Mouse (Mus musculus) cerebral cortex, adult 2 months (tissue): ENCODE results near the gene Cabp4.

Source experiments
- WGBS: fragments of 180-500 bp; shearing (Covaris S2); methylation state at CpG from one replicate; pipeline ENCODE4 v1.1.7; 2018; 5-methylcytosine and 5-hydroxymethylcytosine counted together

The Cabp4 gene

DNA sequence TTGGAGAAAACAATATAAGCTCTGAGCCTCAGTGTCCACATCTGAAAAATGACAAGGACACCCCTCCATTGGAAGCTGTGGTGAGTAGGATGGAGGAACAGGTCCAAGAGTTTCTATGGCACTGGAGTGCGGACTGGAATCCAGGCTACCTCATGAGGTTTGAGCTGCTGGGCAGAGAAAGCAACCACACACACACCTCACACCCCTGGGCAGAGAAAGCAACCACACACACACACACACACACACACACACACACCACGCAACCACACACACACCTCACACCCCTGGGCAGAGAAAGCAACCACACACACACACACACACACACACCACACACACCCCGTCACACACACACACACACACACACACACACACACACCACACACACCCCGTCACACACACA is 18.6 kb downstream of the Cabp4 start:
- 4% methylated on average over 4 of the region's 4 CpGs for WGBS

DNA sequence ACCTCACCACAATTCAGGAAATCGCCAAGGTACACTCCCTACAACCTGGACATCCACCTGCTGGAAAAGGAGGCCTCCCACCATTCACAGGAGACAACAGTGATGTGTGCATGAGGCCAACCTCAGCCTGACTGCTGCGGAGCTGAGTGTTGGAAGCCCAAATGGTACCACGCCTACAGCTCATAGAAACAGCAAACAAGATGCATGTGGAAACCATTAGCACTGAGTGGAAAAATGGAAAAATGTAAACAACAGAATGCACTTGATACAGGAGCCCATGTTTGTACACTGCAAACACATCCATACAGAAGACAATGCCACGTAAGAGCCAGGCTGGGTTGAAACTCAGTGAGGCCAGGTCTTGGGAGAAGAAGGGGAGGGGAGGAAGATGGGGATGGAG is 19.4 kb downstream of the Cabp4 start:
- WGBS, result 85% methylated on average over 4 of the region's 4 CpGs

DNA sequence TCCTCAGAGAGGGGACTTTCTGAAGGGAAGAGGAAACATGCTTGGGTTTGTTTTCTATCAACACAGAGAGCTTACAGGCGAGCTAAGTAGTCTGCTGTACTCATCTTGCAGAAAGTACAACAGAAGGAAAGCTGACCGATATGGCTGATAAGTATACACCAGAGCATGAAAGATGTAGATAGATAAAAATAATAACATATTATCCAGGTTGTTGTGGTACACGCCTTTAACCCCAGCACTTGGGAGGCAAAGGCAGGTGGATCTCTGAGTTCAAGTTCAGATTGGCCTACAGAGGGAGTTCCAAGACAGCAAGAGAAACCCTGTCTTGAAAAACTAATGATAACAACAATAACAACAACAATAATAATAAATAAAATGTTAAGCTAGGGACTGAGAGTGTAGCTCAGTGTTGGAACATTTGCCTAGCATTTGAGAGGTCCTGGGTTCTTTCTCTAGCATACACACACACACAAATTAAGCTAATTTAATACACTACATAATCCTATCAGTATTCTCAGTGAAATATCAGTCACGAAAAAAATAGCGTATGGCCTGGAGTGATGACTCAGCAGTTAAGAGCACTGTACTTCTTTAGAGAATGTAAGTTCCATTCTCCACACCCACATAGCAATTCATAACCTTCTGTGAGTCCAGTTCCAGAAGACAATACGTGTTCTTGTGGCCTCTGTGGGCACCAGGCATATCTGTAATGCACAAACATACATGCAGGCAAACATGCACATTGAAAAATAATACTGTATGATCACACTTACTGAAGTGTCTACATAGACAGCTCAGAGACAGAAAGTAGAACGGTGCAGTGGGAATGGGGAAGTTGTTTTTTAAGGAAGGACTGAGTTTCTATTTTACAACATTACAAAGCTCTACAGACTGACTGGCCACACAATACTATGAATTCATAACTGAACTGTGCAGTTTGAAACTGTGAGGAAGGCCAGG is 21.1 kb downstream of the Cabp4 start:
- WGBS, result 67% methylated on average over 7 of the region's 7 CpGs

DNA sequence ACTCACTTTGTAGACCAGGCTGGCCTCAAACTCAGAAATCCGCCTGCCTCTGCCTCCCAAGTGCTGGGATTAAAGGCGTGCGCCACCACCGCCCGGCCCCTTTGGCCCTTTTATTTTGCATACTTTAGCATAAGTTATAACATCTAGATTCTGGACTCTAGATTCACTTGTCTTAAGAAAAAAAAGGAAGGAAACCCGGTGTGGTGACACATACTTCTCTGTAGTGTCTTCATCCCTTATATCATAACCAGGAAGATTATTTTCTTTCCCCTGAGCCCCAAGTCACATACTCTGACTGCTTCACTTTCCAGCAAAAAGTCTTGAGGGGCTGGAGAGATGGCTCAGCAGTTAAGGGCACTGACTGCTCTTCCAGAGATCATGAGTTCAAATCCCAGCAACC is 21.9 kb downstream of the Cabp4 start:
- 60% methylated on average over 6 of the region's 6 CpGs for WGBS

- 2% methylated on average over 38 of the region's 38 CpGs for WGBS
Observed at GRCm38 (mm10) chr19:4121097-4121805, 22.6 kb downstream of the Cabp4 start.

DNA sequence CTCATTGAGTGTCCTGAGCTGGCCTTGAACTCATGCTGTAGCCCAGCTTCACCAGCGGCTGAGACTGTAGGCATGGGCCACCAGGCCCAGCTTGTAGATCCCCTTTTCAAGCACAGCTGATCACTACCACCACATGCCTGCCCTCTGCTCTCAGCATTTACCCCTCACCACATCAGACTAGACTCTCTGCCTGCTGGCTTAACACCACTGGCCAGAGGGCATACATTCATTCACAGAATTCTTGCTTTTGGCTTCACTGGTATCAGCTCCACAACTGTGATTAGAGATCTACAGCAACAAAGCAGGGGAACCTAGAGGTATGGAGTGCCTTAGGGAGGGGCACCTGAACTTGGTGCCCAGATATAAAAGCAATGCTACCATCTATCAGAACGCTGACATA is 23.3 kb downstream of the Cabp4 start:
- WGBS, result 85% methylated on average over 2 of the region's 2 CpGs

- WGBS, result 92% methylated on average over 6 of the region's 6 CpGs
Observed at GRCm38 (mm10) chr19:4119716-4120487, 23.9 kb downstream of the Cabp4 start.

DNA sequence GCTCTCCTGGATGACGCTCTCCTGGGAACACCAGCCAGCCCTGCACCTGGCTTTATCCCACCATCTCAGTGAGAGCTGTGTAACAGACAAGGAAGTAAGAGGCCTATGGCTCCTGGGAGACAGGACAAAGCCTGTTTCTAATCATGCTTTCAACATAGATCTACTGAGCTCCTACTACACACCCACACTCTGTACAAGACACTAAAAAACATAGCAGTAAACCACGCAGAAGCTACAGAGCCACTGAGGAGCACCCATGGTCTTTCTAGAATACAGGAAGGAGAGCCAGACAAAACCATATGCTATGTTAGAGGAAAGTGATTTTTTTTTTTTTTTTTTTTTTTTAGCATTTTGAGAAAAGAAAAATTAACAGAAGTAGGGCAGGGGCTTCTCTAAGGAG is 25.5 kb downstream of the Cabp4 start:
- 58% methylated on average over 2 of the region's 2 CpGs for WGBS

- WGBS, result 98% methylated on average over 7 of the region's 7 CpGs
Observed at GRCm38 (mm10) chr19:4117006-4117405, 26.8 kb downstream of the Cabp4 start.

GRCm38 (mm10) chr19:4115816-4116215 is 28.0 kb downstream of the Cabp4 start:
- WGBS, result 86% methylated on average over 11 of the region's 11 CpGs

DNA sequence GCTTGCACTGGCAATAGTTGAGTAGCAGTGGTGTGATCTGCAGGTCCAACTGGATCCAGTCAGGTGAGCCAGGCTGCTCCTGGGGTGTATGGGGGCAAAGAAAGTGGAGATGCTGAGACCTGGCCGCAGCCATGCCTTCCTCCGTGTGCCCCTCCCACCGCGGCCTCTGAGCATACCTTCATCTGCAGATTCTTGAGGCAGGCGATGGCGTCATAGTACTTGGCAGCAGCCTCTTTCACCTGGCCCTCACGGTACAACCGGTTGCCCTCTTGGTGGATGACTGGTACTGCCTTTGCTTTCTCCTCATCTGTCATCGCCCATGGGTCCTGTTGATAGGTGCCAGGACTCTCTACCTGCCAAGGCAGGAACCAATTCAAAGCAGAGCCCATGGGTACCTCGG is 28.7 kb downstream of the Cabp4 start:
- 97% methylated on average over 10 of the region's 10 CpGs for WGBS

DNA sequence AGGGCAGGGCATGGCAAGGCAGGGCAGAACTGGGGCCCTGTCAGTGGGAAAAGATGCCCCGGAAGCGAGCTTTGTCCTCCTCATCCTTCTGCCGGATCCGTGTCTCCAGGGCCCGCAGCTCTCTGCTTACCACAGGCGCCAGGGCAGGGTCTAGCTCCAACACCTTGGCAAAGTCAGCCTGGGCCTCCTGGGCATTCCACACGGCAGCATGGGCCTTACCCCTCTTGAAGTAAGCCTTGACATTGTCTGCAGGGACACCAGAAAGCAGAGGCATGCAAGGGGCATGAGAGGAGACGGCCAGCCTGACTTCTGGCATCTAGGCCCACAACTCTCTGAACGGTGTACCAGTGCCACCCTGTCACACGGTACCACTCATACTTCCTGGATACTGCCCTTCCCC is 29.3 kb downstream of the Cabp4 start:
- 87% methylated on average over 10 of the region's 10 CpGs for WGBS

- WGBS, result 58% methylated on average over 5 of the region's 5 CpGs
Observed at GRCm38 (mm10) chr19:4113806-4114230, 30.0 kb downstream of the Cabp4 start.

GRCm38 (mm10) chr19:4113186-4113805 is 30.5 kb downstream of the Cabp4 start:
- WGBS, result 34% methylated on average over 13 of the region's 13 CpGs

- 95% methylated on average over 26 of the region's 26 CpGs for WGBS
Observed at GRCm38 (mm10) chr19:4112063-4112960, 31.5 kb downstream of the Cabp4 start.

DNA sequence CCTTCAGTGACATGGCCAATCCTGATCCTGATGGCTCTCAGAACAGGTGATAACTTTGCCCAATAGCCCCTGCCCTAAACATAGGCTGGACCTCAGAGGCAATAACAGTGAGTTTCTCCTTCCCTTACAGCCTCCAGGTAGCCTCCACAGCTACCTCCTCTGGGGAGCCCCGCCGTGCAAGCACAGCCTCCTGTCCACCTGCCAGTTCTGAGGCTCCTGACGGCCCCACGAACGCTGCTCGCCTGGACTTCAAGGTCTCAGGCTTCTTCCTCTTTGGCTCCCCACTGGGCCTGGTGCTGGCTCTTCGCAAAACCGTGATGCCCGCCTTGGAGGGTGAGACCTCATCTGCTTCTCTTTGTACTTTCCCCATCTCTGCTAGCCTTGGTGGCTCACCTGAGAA is 35.3 kb downstream of the Cabp4 start:
- WGBS, result 89% methylated on average over 9 of the region's 9 CpGs

GRCm38 (mm10) chr19:4106654-4107053 is 37.2 kb downstream of the Cabp4 start:
- 94% methylated on average over 14 of the region's 14 CpGs for WGBS

- WGBS, result 91% methylated on average over 16 of the region's 16 CpGs
Observed at GRCm38 (mm10) chr19:4104675-4105194, 39.1 kb downstream of the Cabp4 start.

- WGBS, result 88% methylated on average over 3 of the region's 3 CpGs
Observed at GRCm38 (mm10) chr19:4103792-4104191, 40.0 kb downstream of the Cabp4 start.

DNA sequence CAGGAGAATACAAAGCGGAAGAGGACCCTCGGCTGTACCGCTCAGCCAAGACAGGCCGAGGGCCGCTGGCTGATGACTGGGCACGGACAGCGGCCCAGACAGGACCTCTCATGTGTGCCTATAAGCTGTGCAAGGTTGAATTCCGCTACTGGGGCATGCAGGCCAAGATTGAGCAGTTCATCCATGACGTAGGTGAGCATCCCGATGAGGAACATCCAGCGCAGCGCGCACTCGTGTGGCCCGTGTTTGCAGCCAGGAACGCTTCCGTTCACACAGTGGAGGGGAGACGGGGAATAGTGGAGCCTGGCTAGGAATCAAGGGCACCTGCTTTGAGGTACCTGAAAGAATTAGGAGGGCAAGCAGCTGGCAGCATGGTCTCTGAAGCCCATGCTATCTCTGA is 40.5 kb downstream of the Cabp4 start:
- 95% methylated on average over 18 of the region's 18 CpGs for WGBS
